Comparison of ENCODE assay signal across 8 mouse cellular contexts in genomic region chr16:43577399-43577798, GRCm38 (mm10).
DNase-seq lines count a peak whose midpoint lies in the region; ATAC-seq and TF ChIP-seq lines count a peak whose summit lies in the region.

No protein-coding gene starts in this region.

- no peaks in the 10 kb centered on the region for H3K9me3 ChIP-seq in liver, postnatal 0 days (ENCODE audit: low read length)
- no peaks in the 10 kb centered on the region for H3K9me3 ChIP-seq in embryonic facial prominence, embryonic 10.5 days

- WGBS in liver, postnatal 0 days (ENCODE audit: insufficient replicate concordance): 66% methylated on average over 10 of the region's 10 CpGs
- 14% methylated on average over 10 of the region's 10 CpGs for WGBS in embryonic facial prominence, embryonic 10.5 days

- DNase-seq in liver: peak; percentile 13
- DNase-seq in liver, postnatal 0 days: no peak
- peak; percentile 67 for DNase-seq in embryonic facial prominence, embryonic 10.5 days (ENCODE audit: low spot score)
- peak; percentile 80 for DNase-seq in heart, adult 8-10 months (ENCODE audit: low spot score)
- peak; percentile 58 for DNase-seq in kidney, adult 11 months
- DNase-seq in lung, postnatal 4 days: peak; percentile 71 to 90
- peak; percentile 82 for DNase-seq in testis, postnatal 14 days (ENCODE audit: low spot score)
- no peak for DNase-seq in B cell, adult 2 months

- TF ChIP-seq EP300 in liver, postnatal 0 days (IDR thresholded peaks at IDR 0.05; ENCODE audit: low read depth): no peak

- no peak for TF ChIP-seq CTCF in liver, postnatal 0 days (IDR thresholded peaks at IDR 0.05; ENCODE audit: low read depth)

- no peak overlapping the region for H3K27ac ChIP-seq in liver, postnatal 0 days (ENCODE audit: low read depth)
- peak overlapping the region; percentile 76 for H3K27ac ChIP-seq in embryonic facial prominence, embryonic 10.5 days (replicated peaks)

- H3K36me3 ChIP-seq in liver, postnatal 0 days (replicated peaks; ENCODE audit: insufficient read depth, low read length): no peaks in the 10 kb centered on the region
- H3K36me3 ChIP-seq in embryonic facial prominence, embryonic 10.5 days (replicated peaks): no peaks in the 10 kb centered on the region; the same call in 1 of the 2 replicates

- 0 out of 2 replicates have a peak, but pooled peaks cover 6% of the 10 kb centered on the region for H3K4me1 ChIP-seq in liver, postnatal 0 days (ENCODE audit: insufficient read depth)
- H3K4me1 ChIP-seq in embryonic facial prominence, embryonic 10.5 days: peaks cover 57% of the 10 kb centered on the region

- H3K4me3 ChIP-seq in liver, postnatal 0 days (ENCODE audit: low read depth, low read length): no peak overlapping the region
- H3K4me3 ChIP-seq in embryonic facial prominence, embryonic 10.5 days: no peak overlapping the region

- ATAC-seq in liver, postnatal 0 days: no peak

- no peaks in the 10 kb centered on the region for H3K27me3 ChIP-seq in liver, postnatal 0 days (ENCODE audit: insufficient read depth, low read length)
- H3K27me3 ChIP-seq in embryonic facial prominence, embryonic 10.5 days (replicated peaks; ENCODE audit: low read depth, poor library complexity, severe bottlenecking): no peaks in the 10 kb centered on the region; the same call in 1 of the 2 replicates

- H3K9ac ChIP-seq in liver, postnatal 0 days (replicated peaks): no peak overlapping the region

- no peak overlapping the region for H3K4me2 ChIP-seq in liver, postnatal 0 days (ENCODE audit: low read depth, low read length)

Comparison
In these comparisons a context has a peak if more than half of its experiments do, and no peak if none do; other contexts are left out.
1. DNase-seq: peak in liver (single experiment), embryonic facial prominence, embryonic 10.5 days (single experiment), heart, adult 8-10 months (single experiment), kidney, adult 11 months (single experiment), lung, postnatal 4 days (2 of 2) and testis, postnatal 14 days (single experiment); none in liver, postnatal 0 days (single experiment) and B cell, adult 2 months (0 of 2).